Mouse (Mus musculus): Measurements from ENCODE around the gene Omt2a. TPM values are rescaled to one million over a fixed set of nuclear protein-coding genes. Genes with fewer than 3 reads are reported as not detected.
"Not testable (repeated sequence)": the region's sequence is repeated elsewhere in the genome, so short reads cannot be mapped to it uniquely, and the experiment has no call there.

The Omt2a gene
- polyA plus RNA-seq, 1 experiment from 2014 or later: not detected

DNA sequence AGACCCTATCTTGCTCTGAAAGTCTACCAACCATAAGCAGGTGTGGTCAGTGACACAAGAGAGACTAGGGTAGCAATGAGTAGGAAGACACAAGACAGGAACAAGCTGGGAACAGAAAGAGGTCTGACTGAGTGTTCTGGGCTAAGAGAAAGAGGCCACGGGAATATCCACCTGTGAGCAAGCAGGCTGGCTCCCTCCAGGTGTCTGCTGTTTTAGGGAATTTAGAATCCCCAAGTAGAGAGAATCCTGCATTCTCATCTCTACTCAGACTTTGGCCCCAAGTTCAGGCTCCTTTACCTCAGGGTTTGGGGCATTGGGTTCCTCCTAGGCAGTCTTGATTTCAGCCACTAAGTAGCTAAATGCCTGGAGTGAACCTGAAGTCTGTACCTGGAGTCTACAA, 12.7 kb upstream of the Omt2a start, which contains the start of gene Omt2b:
Gene Omt2b, plus strand, starts transcription at position 301 of the 400 bp plus-strand sequence.
- not testable (repeated sequence) for H3K9me3 ChIP-seq (replicated peaks; ENCODE audit: control insufficient read depth, low read length); H3K36me3 ChIP-seq (ENCODE audit: control insufficient read depth, insufficient read depth); H3K9ac ChIP-seq (ENCODE audit: low read depth, low read length); H3K4me1 ChIP-seq (ENCODE audit: control insufficient read depth, low read depth, low read length); H3K27ac ChIP-seq (ENCODE audit: low read length); ATAC-seq (ENCODE audit: low read depth); H3K27me3 ChIP-seq (ENCODE audit: control insufficient read depth, insufficient read depth, low read depth, low read length); H3K4me2 ChIP-seq (ENCODE audit: low read depth, low read length); H3K4me3 ChIP-seq (ENCODE audit: low read depth, low read length)
- WGBS (ENCODE audit: insufficient replicate concordance): 44% methylated on average over 1 of the region's 1 CpGs

GRCm38 (mm10) chr9:78319499-78319898, 4.9 kb upstream of the Omt2a start:
- no peak overlapping the region for H3K27ac ChIP-seq (ENCODE audit: low read length)
- H3K4me1 ChIP-seq (ENCODE audit: control insufficient read depth, low read depth, low read length): no peaks in the 10 kb centered on the region
- H3K27me3 ChIP-seq (ENCODE audit: control insufficient read depth, insufficient read depth, low read depth, low read length): no peaks in the 10 kb centered on the region
- H3K9me3 ChIP-seq (replicated peaks; ENCODE audit: control insufficient read depth, low read length): no peaks in the 10 kb centered on the region
- H3K4me3 ChIP-seq (ENCODE audit: low read depth, low read length): no peak overlapping the region
- H3K4me2 ChIP-seq (ENCODE audit: low read depth, low read length): no peak overlapping the region
- WGBS (ENCODE audit: insufficient replicate concordance): 5% methylated on average over 1 of the region's 1 CpGs
- H3K36me3 ChIP-seq (ENCODE audit: control insufficient read depth, insufficient read depth): no peaks in the 10 kb centered on the region
- ATAC-seq (ENCODE audit: low read depth): no peak
- no peak overlapping the region for H3K9ac ChIP-seq (ENCODE audit: low read depth, low read length)

GRCm38 (mm10) chr9:78308122-78308521, 6.5 kb downstream of the Omt2a start:
- H3K4me1 ChIP-seq (ENCODE audit: control insufficient read depth, low read depth, low read length); H3K9me3 ChIP-seq (replicated peaks; ENCODE audit: control insufficient read depth, low read length); ATAC-seq (ENCODE audit: low read depth); H3K4me3 ChIP-seq (ENCODE audit: low read depth, low read length); H3K27me3 ChIP-seq (ENCODE audit: control insufficient read depth, insufficient read depth, low read depth, low read length); H3K27ac ChIP-seq (ENCODE audit: low read length); H3K36me3 ChIP-seq (ENCODE audit: control insufficient read depth, insufficient read depth); H3K9ac ChIP-seq (ENCODE audit: low read depth, low read length); H3K4me2 ChIP-seq (ENCODE audit: low read depth, low read length): not testable (repeated sequence)
- WGBS (ENCODE audit: insufficient replicate concordance): 57% methylated on average over 3 of the region's 3 CpGs

- H3K9ac ChIP-seq (ENCODE audit: low read depth, low read length); H3K4me1 ChIP-seq (ENCODE audit: control insufficient read depth, low read depth, low read length); H3K4me2 ChIP-seq (ENCODE audit: low read depth, low read length); H3K36me3 ChIP-seq (ENCODE audit: control insufficient read depth, insufficient read depth); H3K4me3 ChIP-seq (ENCODE audit: low read depth, low read length); H3K9me3 ChIP-seq (replicated peaks; ENCODE audit: control insufficient read depth, low read length); ATAC-seq (ENCODE audit: low read depth); H3K27me3 ChIP-seq (ENCODE audit: control insufficient read depth, insufficient read depth, low read depth, low read length); H3K27ac ChIP-seq (ENCODE audit: low read length): not testable (repeated sequence)
- WGBS (ENCODE audit: insufficient replicate concordance): 33% methylated on average over 1 of the region's 1 CpGs
These were observed 15.5 kb downstream of the Omt2a start for GRCm38 (mm10) chr9:78299143-78299542.

DNA sequence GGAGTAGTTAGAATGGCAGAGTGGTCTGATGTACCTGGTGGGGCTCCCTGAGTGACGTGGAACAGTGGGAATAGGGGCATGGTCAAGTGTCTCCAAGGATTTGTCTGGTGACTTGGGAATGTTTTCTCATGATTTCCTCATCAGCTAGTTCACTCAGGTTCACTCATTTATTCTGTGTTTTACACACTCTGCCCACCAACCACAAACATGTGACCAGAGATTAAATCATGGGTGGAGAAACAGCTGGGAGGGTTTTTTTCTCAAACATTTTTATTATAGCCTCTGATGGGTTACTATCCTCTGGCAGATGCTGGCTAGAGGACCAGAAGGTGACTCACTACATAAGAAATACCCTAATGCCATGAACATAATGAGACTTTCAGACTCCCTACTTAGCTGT, 16.4 kb downstream of the Omt2a start:
- WGBS (ENCODE audit: insufficient replicate concordance): 40% methylated on average over 1 of the region's 1 CpGs
- Histone ChIP-seq H3K4me3 (ENCODE audit: low read depth, low read length) (no peak overlapping the region), H3K27ac (ENCODE audit: low read length) (no peak overlapping the region), H3K9ac (ENCODE audit: low read depth, low read length) (no peak overlapping the region), H3K9me3 (replicated peaks; ENCODE audit: control insufficient read depth, low read length) (no peaks in the 10 kb centered on the region), H3K27me3 (ENCODE audit: control insufficient read depth, insufficient read depth, low read depth, low read length) (no peaks in the 10 kb centered on the region), H3K4me2 (ENCODE audit: low read depth, low read length) (no peak overlapping the region), H3K4me1 (ENCODE audit: control insufficient read depth, low read depth, low read length) (no peaks in the 10 kb centered on the region), H3K36me3 (ENCODE audit: control insufficient read depth, insufficient read depth) (no peaks in the 10 kb centered on the region)
- no peak for ATAC-seq (ENCODE audit: low read depth)

- not testable (repeated sequence) for H3K4me3 ChIP-seq (ENCODE audit: low read depth, low read length); H3K27me3 ChIP-seq (ENCODE audit: control insufficient read depth, insufficient read depth, low read depth, low read length); H3K27ac ChIP-seq (ENCODE audit: low read length); H3K4me2 ChIP-seq (ENCODE audit: low read depth, low read length); H3K4me1 ChIP-seq (ENCODE audit: control insufficient read depth, low read depth, low read length); H3K36me3 ChIP-seq (ENCODE audit: control insufficient read depth, insufficient read depth); ATAC-seq (ENCODE audit: low read depth); H3K9me3 ChIP-seq (replicated peaks; ENCODE audit: control insufficient read depth, low read length); H3K9ac ChIP-seq (ENCODE audit: low read depth, low read length)
- WGBS (ENCODE audit: insufficient replicate concordance): 8% methylated on average over 6 of the region's 6 CpGs
These were observed 18.5 kb downstream of the Omt2a start for GRCm38 (mm10) chr9:78296089-78296488.

GRCm38 (mm10) chr9:78294781-78295180, 19.8 kb downstream of the Omt2a start:
- H3K4me1 ChIP-seq (ENCODE audit: control insufficient read depth, low read depth, low read length); H3K4me3 ChIP-seq (ENCODE audit: low read depth, low read length); H3K27me3 ChIP-seq (ENCODE audit: control insufficient read depth, insufficient read depth, low read depth, low read length); H3K9me3 ChIP-seq (replicated peaks; ENCODE audit: control insufficient read depth, low read length); H3K27ac ChIP-seq (ENCODE audit: low read length); H3K4me2 ChIP-seq (ENCODE audit: low read depth, low read length); ATAC-seq (ENCODE audit: low read depth); H3K9ac ChIP-seq (ENCODE audit: low read depth, low read length); H3K36me3 ChIP-seq (ENCODE audit: control insufficient read depth, insufficient read depth): not testable (repeated sequence)
- WGBS (ENCODE audit: insufficient replicate concordance): 54% methylated on average over 5 of the region's 7 CpGs

DNA sequence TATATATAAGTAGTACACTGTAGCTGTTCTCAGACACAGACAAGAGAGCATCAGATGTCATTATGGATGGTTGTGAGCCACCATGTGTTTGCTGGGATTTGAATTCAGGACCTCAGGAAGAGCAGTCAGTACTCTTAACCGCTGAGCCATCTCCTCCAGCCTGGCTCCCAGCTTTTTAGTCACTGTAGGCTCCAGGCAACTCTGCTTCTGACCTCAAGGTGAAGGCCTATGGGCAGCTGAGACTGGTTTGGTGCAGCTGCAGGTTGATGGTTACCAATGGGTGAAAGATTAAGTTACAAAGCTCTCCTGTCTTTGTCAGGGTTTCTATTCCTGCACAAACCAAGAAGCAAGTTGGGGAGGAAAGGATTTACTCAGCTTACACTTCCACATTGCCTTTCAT, 20.9 kb downstream of the Omt2a start:
- not testable (repeated sequence) for H3K4me1 ChIP-seq (ENCODE audit: control insufficient read depth, low read depth, low read length); H3K27ac ChIP-seq (ENCODE audit: low read length); ATAC-seq (ENCODE audit: low read depth); H3K36me3 ChIP-seq (ENCODE audit: control insufficient read depth, insufficient read depth); H3K9me3 ChIP-seq (replicated peaks; ENCODE audit: control insufficient read depth, low read length); H3K4me3 ChIP-seq (ENCODE audit: low read depth, low read length); H3K9ac ChIP-seq (ENCODE audit: low read depth, low read length); H3K27me3 ChIP-seq (ENCODE audit: control insufficient read depth, insufficient read depth, low read depth, low read length); H3K4me2 ChIP-seq (ENCODE audit: low read depth, low read length)
- WGBS (ENCODE audit: insufficient replicate concordance): 44% methylated on average over 1 of the region's 1 CpGs

DNA sequence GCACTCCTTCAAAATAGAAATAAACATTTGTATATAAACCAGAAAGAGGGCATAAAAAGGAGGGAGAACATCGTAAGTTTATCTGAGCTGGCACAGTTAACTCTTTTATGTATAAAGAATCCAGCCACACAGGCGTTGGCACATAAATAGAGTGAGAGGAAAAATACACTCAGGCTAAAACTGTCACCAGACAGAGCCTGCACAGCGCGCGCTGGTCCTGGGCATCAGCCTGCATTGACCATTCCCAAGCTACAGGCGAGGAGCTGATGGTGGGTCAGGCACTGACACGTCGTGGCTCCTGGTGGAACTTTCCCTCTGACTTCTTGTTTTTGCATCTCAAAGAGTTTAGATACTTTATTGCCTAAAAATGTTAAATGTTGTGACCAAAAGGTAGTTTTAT, 22.1 kb downstream of the Omt2a start:
- H3K4me1 ChIP-seq (ENCODE audit: control insufficient read depth, low read depth, low read length); H3K27ac ChIP-seq (ENCODE audit: low read length); H3K27me3 ChIP-seq (ENCODE audit: control insufficient read depth, insufficient read depth, low read depth, low read length); ATAC-seq (ENCODE audit: low read depth); H3K4me3 ChIP-seq (ENCODE audit: low read depth, low read length); H3K9ac ChIP-seq (ENCODE audit: low read depth, low read length); H3K36me3 ChIP-seq (ENCODE audit: control insufficient read depth, insufficient read depth); H3K4me2 ChIP-seq (ENCODE audit: low read depth, low read length); H3K9me3 ChIP-seq (replicated peaks; ENCODE audit: control insufficient read depth, low read length): not testable (repeated sequence)
- 72% methylated on average over 8 of the region's 8 CpGs for WGBS (ENCODE audit: insufficient replicate concordance)

DNA sequence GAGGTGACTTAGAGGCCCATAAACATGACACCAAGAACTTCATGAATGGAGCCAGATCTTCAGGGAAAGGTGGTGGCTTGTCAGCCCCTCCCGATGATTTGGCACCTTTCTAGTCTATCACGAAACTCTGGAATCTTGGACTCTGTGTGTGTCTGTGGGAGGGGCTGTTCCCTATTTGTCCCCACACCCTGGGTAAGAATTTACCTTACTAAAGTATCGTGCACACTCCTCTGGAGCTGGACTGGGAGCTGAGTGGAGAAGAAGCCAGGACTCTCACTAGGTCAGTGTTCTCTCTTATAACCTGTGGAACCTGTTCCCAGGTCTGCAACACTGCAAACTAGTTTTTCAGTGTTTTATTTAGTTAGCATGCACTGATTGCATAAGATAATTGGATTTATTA, 24.9 kb downstream of the Omt2a start, which contains the start of gene Gm10639:
Gene Gm10639, plus strand, starts transcription at position 201 of the 400 bp plus-strand sequence.
- not testable (repeated sequence) for H3K9me3 ChIP-seq (replicated peaks; ENCODE audit: control insufficient read depth, low read length); H3K4me3 ChIP-seq (ENCODE audit: low read depth, low read length); H3K27me3 ChIP-seq (ENCODE audit: control insufficient read depth, insufficient read depth, low read depth, low read length); H3K4me2 ChIP-seq (ENCODE audit: low read depth, low read length); H3K9ac ChIP-seq (ENCODE audit: low read depth, low read length); ATAC-seq (ENCODE audit: low read depth); H3K27ac ChIP-seq (ENCODE audit: low read length); H3K4me1 ChIP-seq (ENCODE audit: control insufficient read depth, low read depth, low read length); H3K36me3 ChIP-seq (ENCODE audit: control insufficient read depth, insufficient read depth)
- WGBS (ENCODE audit: insufficient replicate concordance): 63% methylated on average over 3 of the region's 3 CpGs

All from liver, embryonic 16.5 days (tissue).